Mouse (Mus musculus): ENCODE results near the gene Smim14.

Smim14 gene

GRCm38 (mm10) chr5:65459454-65459853 lies 77.5 kb downstream of the Smim14 start:
- no peak for DNase-seq (ENCODE audit: low spot score)

DNA sequence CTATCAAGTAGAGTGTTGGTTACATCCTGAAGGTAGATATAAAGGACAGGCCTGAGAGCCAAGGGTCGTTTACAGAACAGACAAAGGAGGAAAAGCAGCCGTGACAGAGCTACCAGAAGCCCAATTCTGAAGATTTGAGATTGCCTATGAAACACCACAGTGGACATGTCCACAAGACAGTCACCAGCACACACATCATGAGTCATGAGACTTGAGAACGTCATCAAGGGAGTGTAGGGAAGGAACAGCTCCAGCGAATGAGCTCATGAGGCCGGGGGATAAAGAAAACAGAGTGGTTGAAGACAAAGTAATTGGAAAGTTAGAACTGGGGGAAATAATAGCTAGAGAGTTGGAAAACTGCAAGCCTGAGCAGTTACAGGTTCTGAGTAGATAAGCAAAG lies 79.1 kb downstream of the Smim14 start:
- DNase-seq (ENCODE audit: low spot score): no peak

DNA sequence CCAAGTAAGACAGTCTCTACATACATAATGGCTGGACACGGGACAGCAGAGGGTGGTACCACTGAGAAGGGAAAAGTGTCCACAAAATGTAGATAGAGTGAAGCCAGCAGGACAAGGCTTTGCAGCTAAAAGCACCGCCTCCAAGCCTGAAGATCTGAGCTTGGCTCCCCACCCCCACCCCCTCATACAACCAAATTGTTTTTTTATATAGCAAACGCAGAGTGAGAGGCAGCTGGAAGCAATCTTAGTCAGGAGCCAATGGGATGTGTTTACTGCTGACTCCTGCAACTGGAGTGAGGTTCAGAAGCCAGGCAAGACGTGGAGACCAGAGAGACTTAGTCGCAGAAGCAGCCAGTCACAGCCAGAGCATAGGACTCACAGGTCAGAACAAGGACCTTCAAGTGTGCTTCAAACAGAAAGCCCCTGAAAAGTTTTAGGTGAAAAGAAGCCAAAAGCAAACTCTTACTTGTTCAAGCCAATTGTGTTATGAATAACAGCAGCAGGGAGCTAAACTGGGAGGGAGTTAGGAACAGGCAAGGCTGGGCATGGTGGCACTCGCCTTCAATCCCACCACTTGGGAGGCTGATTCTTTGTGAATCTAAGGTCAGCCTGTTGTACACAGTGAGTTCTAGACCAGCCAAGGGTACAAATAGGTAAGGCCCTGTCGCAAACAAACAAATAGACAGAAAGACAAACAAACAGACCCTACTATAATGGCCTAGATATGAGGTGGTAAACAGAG lies 79.7 kb downstream of the Smim14 start:
- DNase-seq (ENCODE audit: low spot score): no peak

DNA sequence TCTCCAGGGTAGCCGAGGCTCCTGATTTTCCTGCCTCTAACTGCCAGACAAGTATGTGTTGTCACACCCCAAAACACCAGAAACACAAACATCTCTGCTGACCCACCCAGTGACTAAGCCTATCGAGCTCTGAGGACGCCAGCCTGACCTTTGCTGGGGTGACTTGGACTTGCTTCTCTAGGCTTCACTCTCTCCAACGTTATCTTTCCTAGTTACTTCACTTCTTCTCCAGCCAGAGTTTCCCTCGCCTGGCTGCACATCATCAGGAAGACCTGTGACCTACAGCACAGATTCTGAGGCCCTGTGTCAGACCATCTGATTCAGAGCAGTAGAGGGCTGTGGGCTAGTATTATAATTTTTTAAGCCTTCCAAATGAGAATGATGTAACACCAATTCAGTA lies 82.2 kb downstream of the Smim14 start:
- no peak for DNase-seq (ENCODE audit: low spot score)

DNA sequence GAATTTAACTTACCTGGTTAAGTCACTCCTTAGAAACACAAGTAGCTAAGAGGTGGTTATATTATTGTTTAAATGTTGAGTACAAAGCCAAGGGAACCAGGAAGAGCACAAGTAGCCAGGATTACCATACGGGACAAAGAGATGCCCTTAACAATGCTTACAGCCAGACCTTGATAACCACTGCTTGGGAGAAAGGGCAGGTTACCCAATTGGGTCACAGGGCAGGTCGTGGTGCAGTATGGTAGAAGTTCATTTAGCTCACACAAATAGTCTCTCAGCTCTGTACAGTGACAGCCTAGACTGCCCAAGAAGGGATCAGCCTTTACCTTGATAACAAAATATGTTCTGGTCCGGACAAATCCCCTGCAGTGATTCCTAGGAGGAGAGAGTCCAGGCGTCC lies 88.0 kb downstream of the Smim14 start:
- no peak for DNase-seq (ENCODE audit: low spot score)

- DNase-seq (ENCODE audit: low spot score): no peak
Measured at GRCm38 (mm10) chr5:65447826-65448225, 89.2 kb downstream of the Smim14 start.

DNA sequence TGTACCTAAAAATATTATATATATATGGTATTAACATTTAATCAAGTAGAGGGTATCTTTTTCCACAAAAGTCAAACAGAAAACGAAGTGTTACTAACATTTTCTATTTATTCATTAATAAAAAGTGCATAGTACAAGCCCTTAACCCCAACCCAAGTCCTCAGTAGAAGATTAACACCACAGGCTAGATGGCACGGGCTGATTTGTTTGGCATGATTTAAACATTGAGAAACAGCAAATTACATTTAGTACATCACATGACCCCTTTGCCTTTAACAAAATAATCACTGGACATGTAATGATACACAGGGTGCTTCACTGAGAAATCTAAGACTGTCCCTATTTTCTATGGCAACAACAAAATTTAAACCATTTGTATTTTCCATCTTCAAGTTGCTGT lies 90.2 kb downstream of the Smim14 start:
- DNase-seq (ENCODE audit: low spot score): no peak

- no peak for DNase-seq (ENCODE audit: low spot score)
Measured at GRCm38 (mm10) chr5:65444981-65445380, 92.0 kb downstream of the Smim14 start.

DNA sequence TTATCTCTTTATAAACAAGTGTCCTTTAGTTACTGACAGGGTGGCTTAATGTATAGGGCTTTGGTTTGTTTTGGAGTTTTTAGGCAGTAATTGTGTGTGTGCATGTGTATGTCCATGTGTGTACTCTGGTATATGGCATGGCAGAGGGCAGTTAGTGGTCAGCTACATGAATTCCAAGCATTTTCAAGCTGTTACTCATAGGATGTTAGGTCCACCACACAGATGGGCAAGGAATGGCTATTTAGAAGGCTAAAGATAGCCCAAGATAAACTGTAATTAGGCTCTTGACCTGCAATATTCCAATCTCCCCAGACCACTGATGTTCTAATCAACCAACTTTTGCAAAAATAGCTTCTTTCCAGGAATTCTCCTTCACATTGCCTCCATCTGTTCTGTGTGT lies 98.9 kb downstream of the Smim14 start:
- DNase-seq (ENCODE audit: low spot score): no peak

- peak; percentile 92 for DNase-seq (ENCODE audit: low spot score)
Measured at GRCm38 (mm10) chr5:65435806-65436561, 101.0 kb downstream of the Smim14 start, which contains the start of gene Ugdh. Ugdh (minus strand) TSS chr5:65435949.

DNA sequence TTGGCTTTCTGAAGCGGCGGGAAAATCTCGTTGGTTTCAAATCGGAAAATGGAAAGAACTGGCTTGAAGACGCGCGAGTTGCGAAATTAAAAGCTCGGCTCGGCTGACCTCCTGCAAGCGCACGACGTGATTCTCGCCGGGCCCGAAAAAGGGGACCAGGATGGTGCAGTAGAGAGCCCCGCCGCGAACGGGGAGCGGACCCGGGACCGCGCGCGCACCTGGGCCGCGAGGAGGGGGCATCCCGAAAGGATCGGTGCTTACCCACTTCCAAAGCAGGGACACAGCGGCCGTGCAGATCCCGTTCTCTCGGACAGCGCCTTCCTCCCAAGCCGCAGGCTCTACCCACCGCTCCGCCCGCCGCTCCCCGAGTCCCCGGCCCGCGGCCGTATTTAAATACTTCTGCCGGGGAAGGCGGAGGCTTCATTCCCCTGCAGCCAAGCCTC lies 101.6 kb downstream of the Smim14 start:
- no peak for DNase-seq (ENCODE audit: low spot score)

DNA sequence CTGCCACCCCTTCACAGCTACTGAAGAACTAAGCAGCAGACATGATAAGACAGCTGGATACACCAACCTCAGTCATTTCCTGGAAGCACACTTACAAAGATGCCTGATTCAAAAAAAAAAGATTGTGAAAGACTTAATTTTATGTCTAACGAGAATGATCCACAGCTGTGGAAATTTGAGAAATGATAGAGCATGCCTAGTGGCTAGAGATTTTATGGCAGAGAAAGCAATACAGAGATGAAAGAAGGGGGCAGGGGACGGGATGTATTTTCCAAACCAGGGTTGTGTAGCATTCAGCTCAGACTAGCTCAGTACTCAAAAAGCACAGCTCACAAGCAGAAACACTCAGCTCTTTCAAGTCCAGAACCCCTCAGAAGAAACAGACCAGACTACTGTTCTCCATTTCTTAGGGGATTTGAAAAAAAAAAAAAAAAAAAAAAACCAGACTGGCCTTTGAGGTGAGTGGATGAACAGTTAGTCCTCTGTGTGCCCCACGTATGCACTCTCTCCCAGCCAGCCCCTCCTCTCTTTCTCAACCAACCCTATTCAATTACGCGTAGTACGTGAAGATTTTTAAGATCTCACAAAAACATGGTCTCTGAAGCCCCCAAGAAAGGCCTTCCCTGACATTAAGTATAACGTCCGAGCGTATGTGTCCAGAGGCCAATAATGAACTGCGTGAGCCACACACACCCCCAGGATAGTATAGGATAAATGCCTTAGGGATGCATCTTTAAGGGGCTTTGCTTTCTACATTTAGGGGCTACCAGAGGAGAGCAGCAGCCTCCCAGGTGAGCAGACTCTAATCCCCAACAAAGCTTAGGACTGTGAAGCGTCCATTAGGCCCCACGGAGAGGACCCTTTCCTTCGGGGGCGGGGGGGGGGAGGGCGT lies 102.3 kb downstream of the Smim14 start:
- no peak for DNase-seq (ENCODE audit: low spot score)

GRCm38 (mm10) chr5:65429441-65429840 lies 107.5 kb downstream of the Smim14 start:
- DNase-seq (ENCODE audit: low spot score): no peak

- no peak for DNase-seq (ENCODE audit: low spot score)
Measured at GRCm38 (mm10) chr5:65428321-65428720, 108.7 kb downstream of the Smim14 start.

- DNase-seq (ENCODE audit: low spot score): no peak
Measured at GRCm38 (mm10) chr5:65425251-65425650, 111.7 kb downstream of the Smim14 start.

DNA sequence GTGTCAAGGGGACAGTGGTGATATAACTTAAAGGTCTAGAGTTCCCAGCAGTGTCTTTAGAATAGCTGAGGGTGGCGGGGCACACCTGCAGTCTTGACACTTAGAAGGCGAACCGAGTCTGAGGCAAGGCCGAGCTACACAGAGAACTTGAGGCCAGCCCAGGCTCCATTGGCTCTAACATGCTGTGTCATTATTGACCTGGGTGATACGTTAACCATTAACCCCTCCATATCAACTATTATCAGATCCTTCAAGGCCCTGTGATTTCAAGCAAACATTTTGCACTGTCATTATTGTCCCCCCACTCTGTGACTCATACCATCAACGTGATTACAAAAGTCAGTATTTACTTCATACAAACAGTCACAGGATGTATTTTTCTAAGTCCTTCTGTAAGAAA lies 112.8 kb downstream of the Smim14 start:
- DNase-seq (ENCODE audit: low spot score): no peak

DNA sequence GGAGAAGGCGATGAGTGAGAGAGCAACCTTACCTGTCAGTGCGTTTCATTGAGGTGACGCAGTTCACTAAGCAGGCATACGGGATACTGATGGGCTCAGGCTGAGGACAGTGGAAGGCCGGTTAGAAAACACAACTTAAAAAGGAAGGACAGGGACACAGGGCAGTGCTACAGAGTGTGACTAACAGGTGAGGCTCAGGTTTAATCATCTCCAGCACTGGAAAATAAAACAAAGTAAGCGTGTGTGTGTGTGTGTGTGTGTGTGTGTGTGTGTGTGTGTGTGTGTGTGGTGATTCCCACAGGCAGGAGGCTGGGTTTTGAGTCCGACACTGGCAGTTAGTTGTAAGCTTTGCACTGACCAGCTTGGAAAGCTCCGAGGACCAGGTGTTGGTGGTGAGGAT lies 114.2 kb downstream of the Smim14 start:
- no peak for DNase-seq (ENCODE audit: low spot score)

GRCm38 (mm10) chr5:65420822-65421221 lies 116.2 kb downstream of the Smim14 start:
- no peak for DNase-seq (ENCODE audit: low spot score)

- no peak for DNase-seq (ENCODE audit: low spot score)
Measured at GRCm38 (mm10) chr5:65419136-65419535, 117.8 kb downstream of the Smim14 start.

DNA sequence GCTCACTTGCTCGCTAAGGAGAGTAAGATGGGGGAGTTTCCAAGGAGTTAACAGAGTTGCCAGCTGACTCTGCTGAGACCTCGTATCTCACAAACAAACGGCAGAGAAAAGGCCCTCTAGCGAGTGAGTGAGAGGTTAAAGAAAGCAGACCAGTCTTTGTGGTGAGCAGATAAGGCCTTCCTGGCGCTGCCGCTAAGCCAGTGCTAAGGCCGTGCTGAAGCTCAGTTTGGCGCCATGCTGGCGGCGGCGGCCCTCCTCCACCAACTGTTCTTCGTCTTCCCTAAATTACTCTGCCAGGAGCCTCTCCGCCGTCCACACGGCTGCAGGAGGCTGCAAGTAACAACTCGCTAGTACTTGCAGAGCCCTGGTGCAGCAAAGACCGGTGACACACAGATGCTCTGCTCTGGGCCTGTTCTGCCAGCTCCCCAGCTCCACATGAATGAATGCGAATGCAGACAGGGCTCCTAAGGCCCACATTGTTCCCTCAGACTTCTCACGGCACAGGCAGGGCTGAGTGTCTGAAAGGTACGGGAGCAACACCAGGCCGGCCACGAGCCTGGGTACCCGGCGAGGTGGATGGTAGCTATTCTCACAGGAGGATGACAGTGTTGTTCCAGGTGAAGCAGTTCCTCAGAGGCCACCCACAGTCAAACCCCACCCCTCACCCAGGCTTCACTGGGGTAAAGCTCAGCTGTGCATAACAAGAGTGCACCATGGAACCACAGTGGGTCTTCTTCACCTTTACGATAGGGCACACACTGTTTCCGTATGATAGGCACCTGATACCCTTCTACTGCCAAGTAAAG lies 121.1 kb downstream of the Smim14 start:
- peak; percentile 41 for DNase-seq (ENCODE audit: low spot score)

DNA sequence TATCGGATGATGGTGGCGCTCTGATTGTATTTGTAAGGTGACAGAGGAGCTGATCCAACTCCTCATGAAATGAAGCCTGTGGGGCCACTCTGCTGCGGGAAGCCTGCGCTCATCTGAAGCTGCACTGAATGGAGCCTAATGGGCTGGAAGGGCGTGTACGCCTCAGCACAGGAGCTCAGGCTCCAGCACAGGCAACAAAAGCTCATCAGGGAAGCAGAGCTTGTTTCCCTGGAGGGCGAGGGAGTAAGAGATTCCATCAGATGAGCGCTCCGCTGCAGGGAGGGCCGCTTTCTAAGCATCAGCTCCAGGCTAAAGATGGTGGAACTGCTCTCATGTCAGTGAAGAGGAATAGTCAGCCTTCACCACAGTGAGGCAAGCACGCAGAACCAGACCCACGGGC lies 129.0 kb downstream of the Smim14 start:
- no peak for DNase-seq (ENCODE audit: low spot score)
